Mouse (Mus musculus) bone marrow macrophage, adult 2 months (primary cell): ENCODE measurements around the gene Catsper2.

Source experiments
- CTCF ChIP-seq: IDR thresholded peaks from 2 replicates; pipeline ENCODE4 v1.5.1; 2012; ENCODE audit warnings: low read depth, mild to moderate bottlenecking, low read length, moderate library complexity
- POLR2A ChIP-seq: IDR thresholded peaks from 2 replicates; pipeline ENCODE4 v1.6.1; 2012; ENCODE audit warnings: mild to moderate bottlenecking, low read depth, low read length, borderline replicate concordance

GRCm38 (mm10) chr2:121434854-121435253 lies 21.3 kb upstream of the Catsper2 start:
- TF ChIP-seq POLR2A (no peak), CTCF (no peak)
